Mouse (Mus musculus) G1E (cell line): Measurements from ENCODE around the gene Heatr5a. TPM values are rescaled to one million over a fixed set of nuclear protein-coding genes. Genes with fewer than 3 reads are reported as not detected.

ENCODE experiments used
- ATAC-seq: 2 replicates; pipeline ENCODE4 v1.8.0; 2016; ENCODE audit warnings: mild to moderate bottlenecking; ENCODE audit not compliant: insufficient number of reproducible peaks, poor library complexity, low FRiP score, severe bottlenecking; ENCODE audit errors: extremely low read depth
- DNase-seq: peaks from one replicate; pipeline ENCODE4 v3.0.0; 2012; ENCODE audit warnings: low spot score
- H3K27me3 ChIP-seq: 2 replicates; pipeline ENCODE4 v1.6.1; 2012; ENCODE audit warnings: mild to moderate bottlenecking, low read length, inconsistent platforms; ENCODE audit not compliant: insufficient read depth
- H3K36me3 ChIP-seq: replicated peaks from 2 replicates; pipeline ENCODE3; 2012; ENCODE audit warnings: mild to moderate bottlenecking, inconsistent platforms
- H3K4me1 ChIP-seq: 2 replicates; pipeline ENCODE4 v1.6.1; 2012; ENCODE audit warnings: low read depth, low read length, inconsistent platforms, mixed read lengths; ENCODE audit not compliant: insufficient read depth
- H3K4me3 ChIP-seq: 2 replicates; pipeline ENCODE4 v1.5.1; 2012; ENCODE audit warnings: low read depth, mild to moderate bottlenecking, inconsistent platforms, low read length, moderate library complexity, mixed read lengths
- H3K9me3 ChIP-seq: replicated peaks from 2 replicates; pipeline ENCODE4 v1.6.1; 2012; ENCODE audit warnings: inconsistent platforms
- CTCF ChIP-seq: IDR thresholded peaks from 2 replicates; pipeline ENCODE4 v1.5.1; 2012; ENCODE audit warnings: low read depth, low read length, inconsistent platforms, mixed read lengths
- GATA1 ChIP-seq: IDR thresholded peaks from 2 replicates; pipeline ENCODE4 v1.6.1; 2012; ENCODE audit warnings: borderline replicate concordance, low read length, inconsistent platforms, mixed read lengths
- GATA2 ChIP-seq: IDR thresholded peaks from 2 replicates; pipeline ENCODE4 v1.6.1; 2012; ENCODE audit warnings: low read depth, low read length, inconsistent platforms, borderline replicate concordance
- POLR2AphosphoS5 ChIP-seq: IDR thresholded peaks from 2 replicates; pipeline ENCODE4 v1.6.1; 2012; ENCODE audit warnings: low read depth, low read length, inconsistent platforms; ENCODE audit not compliant: insufficient replicate concordance
- TAL1 ChIP-seq: conservative IDR thresholded peaks from 2 replicates; pipeline ENCODE4 v1.6.1; 2012; ENCODE audit warnings: low read depth, low read length, inconsistent platforms, mixed read lengths
- polyA plus RNA-seq: library from polyadenylated mRNA; stranded (reverse); fragments of >175 nt; gene quantifications from 2 replicates; pipeline ENCODE4 v1.2.3, GENCODE M21; 2012
- total RNA-seq, 2 experiments: library from RNA; stranded (forward) in 1 of 2; stranded (reverse) in 1 of 2; fragments of 200-1000 nt in 1 of 2; fragments of >200 nt in 1 of 2; fragmentation: Nextera tagmentation in 1 of 2; gene quantifications; 2 replicates each; pipeline ENCODE4 v1.2.3; 2014 to 2017

Gene Heatr5a
- total and polyA plus RNA-seq, 3 experiments, result 15.1 to 146 (median 70.0) TPM

- peaks cover 49% of the 10 kb centered on the region for H3K4me1 ChIP-seq
- H3K4me3 ChIP-seq, result no peak overlapping the region
- TF ChIP-seq GATA1 (no peak), CTCF (no peak), POLR2AphosphoS5 (no peak), TAL1 (no peak), GATA2 (no peak)
- H3K9me3 ChIP-seq, result no peaks in the 10 kb centered on the region
- H3K27me3 ChIP-seq, result no peaks in the 10 kb centered on the region
- DNase-seq (no peak), ATAC-seq (peak; percentile 37; the same call in 1 of the 2 replicates)
- no peaks in the 10 kb centered on the region for H3K36me3 ChIP-seq
Measured at GRCm38 (mm10) chr12:51865061-51865789, 105.9 kb downstream of the Heatr5a start.

- Histone ChIP-seq H3K4me1 (peaks cover 62% of the 10 kb centered on the region), H3K4me3 (no peak overlapping the region), H3K27me3 (no peaks in the 10 kb centered on the region), H3K9me3 (no peaks in the 10 kb centered on the region), H3K36me3 (no peaks in the 10 kb centered on the region)
- TF ChIP-seq GATA2, result no peak
- no peak for TF ChIP-seq CTCF
- TF ChIP-seq TAL1, result no peak
- TF ChIP-seq GATA1, result no peak
- no peak for TF ChIP-seq POLR2AphosphoS5
- DNase-seq, result no peak
- ATAC-seq, result no peak
Measured at GRCm38 (mm10) chr12:51863116-51864002, 107.8 kb downstream of the Heatr5a start.

GRCm38 (mm10) chr12:51858134-51859028, 112.7 kb downstream of the Heatr5a start:
- no peak for DNase-seq
- Histone ChIP-seq H3K9me3 (no peaks in the 10 kb centered on the region), H3K36me3 (peaks cover 2% of the 10 kb centered on the region), H3K4me1 (peaks cover 76% of the 10 kb centered on the region), H3K27me3 (no peaks in the 10 kb centered on the region), H3K4me3 (peak overlapping the region; percentile 58; the same call in 1 of the 2 replicates)
- ATAC-seq, result no peak
- TF ChIP-seq GATA1, result no peak
- TF ChIP-seq POLR2AphosphoS5, result no peak
- TF ChIP-seq TAL1, result no peak
- TF ChIP-seq CTCF, result no peak
- TF ChIP-seq GATA2, result no peak

- no peak for DNase-seq
- no peaks in the 10 kb centered on the region for H3K9me3 ChIP-seq
- TF ChIP-seq TAL1 (no peak; the same call in 1 of the 2 replicates), POLR2AphosphoS5 (no peak), GATA2 (no peak), CTCF (no peak)
- peak overlapping the region; percentile 58; the same call in 1 of the 2 replicates for H3K4me3 ChIP-seq
- peaks cover 86% of the 10 kb centered on the region for H3K4me1 ChIP-seq
- H3K27me3 ChIP-seq, result no peaks in the 10 kb centered on the region
- peaks cover 6% of the 10 kb centered on the region for H3K36me3 ChIP-seq
- ATAC-seq, result peak; percentile 73
Measured at GRCm38 (mm10) chr12:51856768-51857295, 114.3 kb downstream of the Heatr5a start.

GRCm38 (mm10) chr12:51855872-51856271, 115.2 kb downstream of the Heatr5a start:
- Histone ChIP-seq H3K36me3 (peaks cover 6% of the 10 kb centered on the region), H3K27me3 (no peaks in the 10 kb centered on the region), H3K4me3 (peak overlapping the region; percentile 42; the same call in 1 of the 2 replicates), H3K4me1 (peaks cover 89% of the 10 kb centered on the region), H3K9me3 (no peaks in the 10 kb centered on the region)
- TF ChIP-seq GATA1, result no peak
- no peak for TF ChIP-seq CTCF
- TF ChIP-seq POLR2AphosphoS5, result no peak
- no peak for TF ChIP-seq TAL1
- no peak for TF ChIP-seq GATA2
- no peak for DNase-seq
- no peak for ATAC-seq

GRCm38 (mm10) chr12:51855453-51855852, 115.7 kb downstream of the Heatr5a start:
- Histone ChIP-seq H3K36me3 (peaks cover 6% of the 10 kb centered on the region), H3K4me1 (peaks cover 86% of the 10 kb centered on the region), H3K4me3 (peak overlapping the region; percentile 31; the same call in 1 of the 2 replicates), H3K9me3 (no peaks in the 10 kb centered on the region), H3K27me3 (no peaks in the 10 kb centered on the region)
- DNase-seq (no peak), ATAC-seq (no peak)
- TF ChIP-seq TAL1 (peak; percentile 55), GATA2 (no peak)
